Mouse (Mus musculus) kidney, postnatal 0 days (tissue): ENCODE data around the gene Pilrb2. TPM values are rescaled to one million over a fixed set of nuclear protein-coding genes. Genes with fewer than 3 reads are reported as not detected.

Experiments
- ATAC-seq: fragments of 200-750 bp; cut with Nextera tagmentation; replicated peaks from 2 replicates; pipeline ENCODE4 v1.8.0; 2017; ENCODE audit warnings: low read depth, moderate number of reproducible peaks, moderate TSS enrichment, moderate library complexity; ENCODE audit not compliant: low FRiP score
- DNase-seq: peaks from one replicate; pipeline ENCODE4 v3.0.0-alpha.2; 2016; ENCODE audit warnings: low spot score
- H3K27ac ChIP-seq: fragments of 300-500 bp; sonication (generic); 2 replicates; pipeline ENCODE4 v1.5.1; 2014; ENCODE audit warnings: mild to moderate bottlenecking
- H3K27me3 ChIP-seq: fragments of 300-500 bp; sonication (generic); 2 replicates; pipeline ENCODE4 v1.6.1; 2014; ENCODE audit warnings: low read length, mixed read lengths; ENCODE audit not compliant: insufficient read depth
- H3K36me3 ChIP-seq: fragments of 300-500 bp; sonication (generic); 2 replicates; pipeline ENCODE4 v1.6.1; 2014; ENCODE audit warnings: low read length, mixed read lengths; ENCODE audit not compliant: insufficient read depth
- H3K4me1 ChIP-seq: fragments of 300-500 bp; sonication (generic); replicated peaks from 2 replicates; pipeline ENCODE4 v1.6.1; 2014; ENCODE audit warnings: antibody characterized with exemption, low read length, mixed read lengths; ENCODE audit not compliant: insufficient read depth
- H3K4me2 ChIP-seq: fragments of 300-500 bp; sonication (generic); 2 replicates; pipeline ENCODE4 v1.6.1; 2014; ENCODE audit warnings: mild to moderate bottlenecking, low read length, moderate library complexity, mixed read lengths
- H3K4me3 ChIP-seq: fragments of 300-500 bp; sonication (generic); replicated peaks from 2 replicates; pipeline ENCODE4 v1.5.1; 2014; ENCODE audit warnings: low read depth, low read length
- H3K9ac ChIP-seq: fragments of 300-500 bp; sonication (generic); 2 replicates; pipeline ENCODE4 v1.6.1; 2014; ENCODE audit warnings: low read depth, low read length
- H3K9me3 ChIP-seq: fragments of 300-500 bp; sonication (generic); replicated peaks from 2 replicates; pipeline ENCODE4 v1.6.1; 2016; ENCODE audit warnings: low read length, inconsistent platforms, mixed read lengths
- CTCF ChIP-seq: IDR thresholded peaks from 2 replicates; pipeline ENCODE4 v1.5.1; 2016; ENCODE audit warnings: antibody characterized with exemption, low read depth, mild to moderate bottlenecking, moderate library complexity
- WGBS: fragments of 180-500 bp; shearing (Covaris S2); extraction: QIAGEN DNeasy Blood & Tissue Kit; methylation state at CpG from one replicate; pipeline ENCODE4 v1.1.7; 2014; 5-methylcytosine and 5-hydroxymethylcytosine counted together
- polyA plus RNA-seq: library from polyadenylated mRNA; unstranded; fragments of >200 nt; fragmentation: Nextera tagmentation; extraction: Ambion mirVana; gene quantifications from 2 replicates; pipeline ENCODE4 v1.2.1, GENCODE M21; 2015

Gene Pilrb2
- polyA plus RNA-seq, 1 experiment from 2014 or later: 0.16 TPM

DNA sequence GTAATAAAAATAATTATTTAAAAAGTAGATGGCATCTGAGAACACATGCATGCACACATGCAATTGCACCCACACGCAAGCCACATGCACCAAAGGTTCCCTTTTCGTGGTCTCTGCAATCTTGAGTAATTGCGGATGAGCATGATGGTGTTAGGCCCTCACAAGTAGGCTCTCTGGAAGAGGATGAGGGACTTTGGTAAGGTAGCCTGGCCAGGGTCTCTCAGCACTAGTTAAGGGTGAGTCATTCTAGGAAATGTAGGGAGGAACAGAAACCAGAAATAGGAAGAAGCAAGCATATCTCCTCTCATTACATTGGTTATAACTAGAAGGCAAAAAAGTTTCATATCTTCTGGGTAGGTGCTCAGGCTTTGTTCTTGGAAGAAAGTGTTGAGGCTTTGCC, 46.6 kb downstream of the Pilrb2 start:
- Histone ChIP-seq H3K4me2 (no peak overlapping the region), H3K4me3 (no peak overlapping the region), H3K36me3 (no peaks in the 10 kb centered on the region), H3K4me1 (no peaks in the 10 kb centered on the region), H3K9me3 (no peaks in the 10 kb centered on the region), H3K27me3 (no peaks in the 10 kb centered on the region), H3K9ac (no peak overlapping the region), H3K27ac (no peak overlapping the region)
- TF ChIP-seq CTCF: no peak
- WGBS: 94% methylated on average over 3 of the region's 3 CpGs
- ATAC-seq (no peak), DNase-seq (no peak)

DNA sequence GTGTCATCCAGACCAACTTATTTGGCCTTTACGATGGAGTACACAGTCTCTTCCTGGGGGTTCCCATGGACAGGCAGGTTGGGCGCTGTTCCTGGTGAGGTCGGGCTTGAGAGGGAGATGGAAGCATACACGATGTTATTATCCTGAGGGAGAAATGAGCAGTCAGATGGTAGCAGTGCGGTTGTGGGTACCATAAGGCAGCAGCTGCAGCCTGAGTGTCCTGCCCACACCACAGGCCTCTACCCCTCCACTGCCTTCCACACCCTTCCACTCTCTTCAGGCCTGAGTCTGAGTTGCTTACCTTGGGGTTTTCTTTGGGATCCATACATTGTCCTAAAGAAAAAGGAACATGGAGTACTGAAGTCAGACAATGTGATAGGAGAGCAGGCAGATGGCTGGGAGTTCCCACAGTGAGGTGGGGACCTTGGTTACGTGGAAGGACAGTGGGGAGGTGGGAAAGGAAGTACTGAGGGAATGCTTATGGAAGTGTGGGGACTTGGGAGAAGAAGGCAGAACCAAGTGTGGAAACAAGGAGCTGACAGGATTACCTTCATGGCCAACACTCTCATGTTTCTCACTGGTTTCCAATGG, 48.1 kb downstream of the Pilrb2 start:
- no peak for DNase-seq
- no peaks in the 10 kb centered on the region for H3K9me3 ChIP-seq
- no peak overlapping the region for H3K9ac ChIP-seq
- WGBS: 86% methylated on average over 6 of the region's 6 CpGs
- H3K27me3 ChIP-seq: no peaks in the 10 kb centered on the region
- no peaks in the 10 kb centered on the region for H3K4me1 ChIP-seq
- H3K27ac ChIP-seq: no peak overlapping the region
- no peak overlapping the region for H3K4me3 ChIP-seq
- H3K36me3 ChIP-seq: no peaks in the 10 kb centered on the region
- no peak for ATAC-seq
- TF ChIP-seq CTCF: no peak
- no peak overlapping the region for H3K4me2 ChIP-seq

DNA sequence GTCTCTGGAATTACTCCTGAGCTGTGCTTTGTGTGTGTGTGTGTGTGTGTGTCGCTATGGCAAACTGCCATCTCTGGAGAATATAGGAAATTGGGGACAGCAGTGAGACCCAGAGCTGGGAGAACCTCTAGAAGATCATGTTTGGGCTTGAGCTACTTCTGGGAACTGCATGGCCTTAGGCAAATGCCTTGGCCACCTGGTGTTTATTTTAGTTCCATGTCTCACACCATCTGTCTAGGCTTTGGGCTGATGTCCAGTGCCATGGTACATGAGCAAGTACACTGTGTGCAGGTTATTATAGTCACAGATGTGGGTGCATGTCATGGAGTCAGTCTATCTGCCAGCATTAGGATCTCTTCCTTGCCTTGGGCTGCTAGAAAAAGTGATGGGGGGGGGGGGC, 49.0 kb downstream of the Pilrb2 start:
- 71% methylated on average over 1 of the region's 1 CpGs for WGBS
- DNase-seq: no peak

DNA sequence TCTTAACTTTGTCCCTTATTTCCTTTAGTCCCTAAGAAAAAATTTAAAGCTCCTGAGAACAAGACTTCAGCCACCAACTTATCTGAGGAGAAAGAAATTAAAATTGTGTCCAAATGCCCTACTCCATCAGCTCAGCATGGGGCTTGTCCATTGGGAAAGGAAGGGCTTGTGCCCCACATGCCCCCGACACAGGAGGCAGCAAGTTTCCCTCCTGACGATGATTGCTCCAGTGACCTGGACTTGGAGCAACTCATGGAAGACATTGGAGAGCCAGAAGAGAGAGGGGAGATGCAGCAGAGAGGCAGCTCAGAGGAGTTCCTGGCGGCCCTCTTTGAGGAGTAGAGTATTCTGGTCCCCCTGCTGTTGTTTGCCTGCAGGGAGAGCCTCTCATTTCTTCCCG, 49.5 kb downstream of the Pilrb2 start:
- H3K27ac ChIP-seq: no peak overlapping the region

More for the DNA sequence above, 49.0 kb downstream of the Pilrb2 start:
- Histone ChIP-seq H3K27me3 (no peaks in the 10 kb centered on the region), H3K4me1 (no peaks in the 10 kb centered on the region), H3K36me3 (no peaks in the 10 kb centered on the region), H3K27ac (no peak overlapping the region), H3K9me3 (no peaks in the 10 kb centered on the region), H3K4me2 (no peak overlapping the region), H3K9ac (no peak overlapping the region), H3K4me3 (no peak overlapping the region)
- TF ChIP-seq CTCF: no peak
- no peak for ATAC-seq

DNA sequence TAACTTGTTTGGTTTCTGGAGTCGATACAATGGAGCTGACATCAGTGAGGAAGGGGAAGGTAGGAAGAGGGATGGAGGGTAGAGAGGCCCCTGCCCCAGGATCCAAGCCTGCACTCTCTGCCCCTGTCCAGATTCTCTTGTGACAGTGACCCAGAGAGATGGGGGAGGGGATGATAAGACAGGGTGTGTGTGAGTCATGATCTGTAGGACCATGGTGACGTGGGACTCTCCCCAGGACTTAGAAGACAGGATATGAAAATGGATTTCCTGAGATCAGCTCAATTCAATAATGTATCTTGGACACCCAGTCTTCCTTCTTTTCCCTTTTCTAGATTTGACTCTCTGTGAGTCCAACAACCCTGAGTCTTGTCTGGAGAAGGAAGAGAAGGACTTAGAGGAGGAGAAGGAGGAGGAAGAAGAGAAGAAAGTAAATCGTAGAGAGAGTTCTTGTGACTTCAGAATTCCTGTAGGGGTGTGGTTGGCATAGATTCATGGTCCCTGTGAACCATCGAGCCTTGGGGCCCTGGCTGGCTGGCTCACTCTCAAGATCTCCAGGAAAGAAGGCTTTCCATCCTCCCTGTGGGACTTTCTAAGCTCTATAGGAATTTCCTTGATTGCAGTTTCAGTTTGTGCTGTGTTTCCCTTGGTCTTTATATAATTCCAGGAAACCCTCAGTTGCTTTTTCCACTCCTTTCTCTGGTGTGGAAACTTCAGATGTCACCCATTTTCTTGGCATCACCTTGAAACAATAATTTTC, 54.0 kb downstream of the Pilrb2 start:
- no peak for ATAC-seq
- Histone ChIP-seq H3K27ac (no peak overlapping the region), H3K36me3 (no peaks in the 10 kb centered on the region), H3K9ac (no peak overlapping the region), H3K4me1 (no peaks in the 10 kb centered on the region), H3K4me3 (no peak overlapping the region), H3K27me3 (no peaks in the 10 kb centered on the region), H3K9me3 (no peaks in the 10 kb centered on the region), H3K4me2 (no peak overlapping the region)
- DNase-seq: peak; percentile 5
- WGBS: 56% methylated on average over 4 of the region's 4 CpGs
- no peak for TF ChIP-seq CTCF

More for the DNA sequence above, 49.5 kb downstream of the Pilrb2 start:
- 69% methylated on average over 4 of the region's 4 CpGs for WGBS
- Histone ChIP-seq H3K9me3 (no peaks in the 10 kb centered on the region), H3K27me3 (no peaks in the 10 kb centered on the region), H3K4me3 (no peak overlapping the region), H3K36me3 (no peaks in the 10 kb centered on the region), H3K4me1 (no peaks in the 10 kb centered on the region), H3K9ac (no peak overlapping the region), H3K4me2 (no peak overlapping the region)
- TF ChIP-seq CTCF: no peak
- DNase-seq (no peak), ATAC-seq (no peak)

Other genes with a start within 250 kb of the Pilrb2 start
- 0.14 and 0.17 TPM in 2 replicates for gene Fbxo24, start 242.8 kb downstream of the Pilrb2 start, polyA plus RNA-seq
- 42.6 and 42.9 TPM in 2 replicates for gene Lrch4, start 242.7 kb downstream of the Pilrb2 start, polyA plus RNA-seq
- 5.3 and 6.2 TPM in 2 replicates for gene Gm20605, start 242.6 kb downstream of the Pilrb2 start, polyA plus RNA-seq
- gene Sap25, start 230.5 kb downstream of the Pilrb2 start, polyA plus RNA-seq: 5.3 and 5.4 TPM in 2 replicates
- gene Irs3, start 226.1 kb downstream of the Pilrb2 start, polyA plus RNA-seq: 1.3 and 1.4 TPM in 2 replicates
- gene Agfg2, start 187.1 kb downstream of the Pilrb2 start, polyA plus RNA-seq: 20.8 and 21.2 TPM in 2 replicates
- 1.2 and 1.6 TPM in 2 replicates for gene Nyap1, start 130.2 kb downstream of the Pilrb2 start, polyA plus RNA-seq
- gene Tsc22d4, start 126.1 kb downstream of the Pilrb2 start, polyA plus RNA-seq: 107 and 110 TPM in 2 replicates
- 28.8 and 32.4 TPM in 2 replicates for gene Ppp1r35, start 93.0 kb downstream of the Pilrb2 start, polyA plus RNA-seq
- gene Mepce, start 84.2 kb downstream of the Pilrb2 start, polyA plus RNA-seq: 11.6 and 12.3 TPM in 2 replicates
- 14.5 and 15.7 TPM in 2 replicates for gene Zcwpw1, start 84.0 kb downstream of the Pilrb2 start, polyA plus RNA-seq
- gene Pilra, start 35.5 kb downstream of the Pilrb2 start, polyA plus RNA-seq: 0.69 and 0.70 TPM in 2 replicates
- 0.39 and 0.45 TPM in 2 replicates for gene Pilrb1, start 13.7 kb downstream of the Pilrb2 start, polyA plus RNA-seq
- 0.13 and 0.20 TPM in 2 replicates for gene Cyp3a13, start 49.8 kb upstream of the Pilrb2 start, polyA plus RNA-seq
- 0.03 and 0.09 TPM in 2 replicates for gene Gjc3, start 91.3 kb upstream of the Pilrb2 start, polyA plus RNA-seq
- 0.09 and 0.22 TPM in 2 replicates for gene Azgp1, start 109.7 kb upstream of the Pilrb2 start, polyA plus RNA-seq
- gene Smok3a, start 149.4 kb upstream of the Pilrb2 start, polyA plus RNA-seq: not detected in 2 replicates
- not detected in 2 replicates for gene Smok3b, start 149.6 kb upstream of the Pilrb2 start, polyA plus RNA-seq
- not detected in 2 replicates for gene Smok3c, start 181.4 kb upstream of the Pilrb2 start, polyA plus RNA-seq
- 17.2 and 17.8 TPM in 2 replicates for gene Zkscan1, start 213.3 kb upstream of the Pilrb2 start, polyA plus RNA-seq
- gene Zscan21, start 245.1 kb upstream of the Pilrb2 start, polyA plus RNA-seq: 45.3 and 49.6 TPM in 2 replicates